Mouse (Mus musculus) heart, embryonic 12.5 days (tissue): ENCODE results near the gene Il9r. TPM values are rescaled to one million over a fixed set of nuclear protein-coding genes. Genes with fewer than 3 reads are reported as not detected.
"Not testable (repeated sequence)": the region's sequence is repeated elsewhere in the genome, so short reads cannot be mapped to it uniquely, and the experiment has no call there.

ENCODE experiments used
- ATAC-seq: fragments of 200-750 bp; cut with Nextera tagmentation; 2 replicates; pipeline ENCODE4 v1.8.0; 2017; ENCODE audit warnings: moderate TSS enrichment, moderate library complexity; ENCODE audit not compliant: insufficient number of reproducible peaks, low FRiP score
- H3K27ac ChIP-seq: fragments of 300-500 bp; sonication (generic); 2 replicates; pipeline ENCODE4 v1.5.1; 2016; ENCODE audit warnings: mild to moderate bottlenecking, moderate library complexity; ENCODE audit not compliant: poor library complexity, severe bottlenecking
- H3K27me3 ChIP-seq: fragments of 300-500 bp; sonication (generic); replicated peaks from 2 replicates; pipeline ENCODE4 v1.6.1; 2016; ENCODE audit warnings: mild to moderate bottlenecking, moderate library complexity
- H3K36me3 ChIP-seq: fragments of 300-500 bp; sonication (generic); 2 replicates; pipeline ENCODE4 v1.6.1; 2016; ENCODE audit warnings: mild to moderate bottlenecking, moderate library complexity
- H3K4me1 ChIP-seq: fragments of 300-500 bp; sonication (generic); replicated peaks from 2 replicates; pipeline ENCODE4 v1.6.1; 2016; ENCODE audit warnings: mild to moderate bottlenecking
- H3K4me2 ChIP-seq: fragments of 300-500 bp; sonication (generic); 2 replicates; pipeline ENCODE4 v1.6.1; 2016; ENCODE audit warnings: mild to moderate bottlenecking, moderate library complexity
- H3K4me3 ChIP-seq: fragments of 300-500 bp; sonication (generic); 2 replicates; pipeline ENCODE4 v1.5.1; 2016; ENCODE audit warnings: mild to moderate bottlenecking
- H3K9ac ChIP-seq: fragments of 300-500 bp; sonication (generic); 2 replicates; pipeline ENCODE4 v1.6.1; 2016; ENCODE audit warnings: mild to moderate bottlenecking, moderate library complexity
- H3K9me3 ChIP-seq: fragments of 300-500 bp; sonication (generic); replicated peaks from 2 replicates; pipeline ENCODE4 v1.6.1; 2016; ENCODE audit warnings: mild to moderate bottlenecking, moderate library complexity
- whole genome bisulfite sequencing: fragments of 180-500 bp; shearing (Covaris S2); methylation state at CpG from one replicate; pipeline ENCODE4 v1.1.7; 2016; 5-methylcytosine and 5-hydroxymethylcytosine counted together
- polyA plus RNA-seq: library from polyadenylated mRNA; unstranded; fragments of >200 nt; fragmentation: Nextera tagmentation; extraction: Ambion mirVana; gene quantifications from 2 replicates; pipeline ENCODE4 v1.2.1, GENCODE M21; 2016

Il9r gene
- polyA plus RNA-seq, 1 experiment from 2014 or later: not detected

- Histone ChIP-seq H3K9me3 (no peaks in the 10 kb centered on the region), H3K4me3 (no peak overlapping the region), H3K36me3 (peaks cover 34% of the 10 kb centered on the region), H3K4me1 (peaks cover 48% of the 10 kb centered on the region), H3K4me2 (peak overlapping the region; percentile 20), H3K27ac (no peak overlapping the region), H3K27me3 (no peaks in the 10 kb centered on the region), H3K9ac (0 out of 2 replicates have a peak overlapping the region, but pooled peaks have one; percentile 16)
- 57% methylated on average over 6 of the region's 6 CpGs for WGBS
- ATAC-seq: no peak
Measured at GRCm38 (mm10) chr11:32218501-32219050, 18.5 kb upstream of the Il9r start.

- Histone ChIP-seq H3K27me3 (no peaks in the 10 kb centered on the region), H3K4me2 (no peak overlapping the region), H3K9me3 (no peaks in the 10 kb centered on the region), H3K36me3 (peaks cover 51% of the 10 kb centered on the region), H3K9ac (no peak overlapping the region), H3K27ac (no peak overlapping the region), H3K4me3 (no peak overlapping the region), H3K4me1 (peaks cover 34% of the 10 kb centered on the region)
- 26% methylated on average over 8 of the region's 8 CpGs for WGBS
- no peak for ATAC-seq
Measured at GRCm38 (mm10) chr11:32216851-32217250, 16.8 kb upstream of the Il9r start.

GRCm38 (mm10) chr11:32215372-32216162, 15.5 kb upstream of the Il9r start:
- H3K36me3 ChIP-seq: peaks cover 64% of the 10 kb centered on the region
- WGBS: 94% methylated on average over 18 of the region's 18 CpGs
- ATAC-seq: no peak

GRCm38 (mm10) chr11:32210623-32211022, 10.5 kb upstream of the Il9r start:
- 87% methylated on average over 9 of the region's 9 CpGs for WGBS
- ATAC-seq: peak; percentile 40; the same call in 1 of the 2 replicates
- Histone ChIP-seq H3K4me1 (peaks cover 7% of the 10 kb centered on the region; the same call in 1 of the 2 replicates), H3K9ac (no peak overlapping the region), H3K9me3 (no peaks in the 10 kb centered on the region), H3K36me3 (peaks cover 86% of the 10 kb centered on the region), H3K27ac (no peak overlapping the region), H3K4me2 (no peak overlapping the region), H3K4me3 (no peak overlapping the region), H3K27me3 (no peaks in the 10 kb centered on the region)

More at GRCm38 (mm10) chr11:32215372-32216162, 15.5 kb upstream of the Il9r start:
- Histone ChIP-seq H3K4me3 (no peak overlapping the region), H3K9ac (no peak overlapping the region), H3K4me2 (no peak overlapping the region), H3K9me3 (no peaks in the 10 kb centered on the region), H3K4me1 (peaks cover 28% of the 10 kb centered on the region), H3K27me3 (no peaks in the 10 kb centered on the region), H3K27ac (no peak overlapping the region)

- Histone ChIP-seq H3K4me2 (peak within 1 kb of the TSS; percentile 79), H3K27me3 (peaks cover 6% of the 10 kb centered on the region; the same call in 1 of the 2 replicates), H3K4me1 (peaks cover 16% of the 10 kb centered on the region), H3K4me3 (peak within 1 kb of the TSS; percentile 73), H3K9ac (peak within 1 kb of the TSS; percentile 80), H3K27ac (peak within 1 kb of the TSS; percentile 28; the same call in 1 of the 2 replicates), H3K9me3 (no peaks in the 10 kb centered on the region), H3K36me3 (peaks cover 32% of the 10 kb centered on the region)
- ATAC-seq: peak; percentile 100
- WGBS: under 1% methylated on average over 52 of the region's 52 CpGs
Measured at GRCm38 (mm10) chr11:32205058-32205873, 5.2 kb upstream of the Il9r start, which contains the start of gene Snrnp25. Gene Snrnp25, plus strand, starts transcription at chr11:32205415.

- Histone ChIP-seq H3K4me3 (no peak overlapping the region), H3K4me1 (peaks cover 30% of the 10 kb centered on the region), H3K36me3 (peaks cover under 1% of the 10 kb centered on the region; the same call in 1 of the 2 replicates), H3K27me3 (peaks cover 13% of the 10 kb centered on the region), H3K9me3 (no peaks in the 10 kb centered on the region), H3K4me2 (no peak overlapping the region), H3K27ac (no peak overlapping the region), H3K9ac (no peak overlapping the region)
- 67% methylated on average over 11 of the region's 11 CpGs for WGBS
- no peak for ATAC-seq
Measured at GRCm38 (mm10) chr11:32201922-32202685, 2.0 kb upstream of the Il9r start.

- not testable (repeated sequence) for H3K27ac ChIP-seq, ATAC-seq, H3K36me3 ChIP-seq, H3K4me2 ChIP-seq, H3K9me3 ChIP-seq, H3K9ac ChIP-seq, H3K4me3 ChIP-seq
- Histone ChIP-seq H3K4me1 (peaks cover 28% of the 10 kb centered on the region), H3K27me3 (peaks cover 21% of the 10 kb centered on the region)
- 52% methylated on average over 1 of the region's 1 CpGs for WGBS
Measured at GRCm38 (mm10) chr11:32200992-32201391, 913 bp upstream of the Il9r start.

- no peaks in the 10 kb centered on the region for H3K36me3 ChIP-seq
- peaks cover 21% of the 10 kb centered on the region for H3K4me1 ChIP-seq
- H3K4me3 ChIP-seq: no peak overlapping the region
- no peak overlapping the region for H3K27ac ChIP-seq
- ATAC-seq: peak; percentile 49; the same call in 1 of the 2 replicates
- 48% methylated on average over 6 of the region's 6 CpGs for WGBS
- H3K9ac ChIP-seq: no peak overlapping the region
- H3K9me3 ChIP-seq: no peaks in the 10 kb centered on the region
- peaks cover 32% of the 10 kb centered on the region for H3K27me3 ChIP-seq
- no peak overlapping the region for H3K4me2 ChIP-seq
Measured at GRCm38 (mm10) chr11:32199230-32199629, 849 bp downstream of the Il9r start.

- Histone ChIP-seq H3K4me1 (peaks cover 20% of the 10 kb centered on the region), H3K4me2 (no peak overlapping the region), H3K36me3 (no peaks in the 10 kb centered on the region), H3K4me3 (no peak overlapping the region), H3K9me3 (no peaks in the 10 kb centered on the region), H3K27me3 (peaks cover 35% of the 10 kb centered on the region), H3K9ac (no peak overlapping the region), H3K27ac (no peak overlapping the region)
- no peak for ATAC-seq
- 65% methylated on average over 14 of the region's 14 CpGs for WGBS
Measured at GRCm38 (mm10) chr11:32198256-32198955, 1.7 kb downstream of the Il9r start.

- peaks cover 29% of the 10 kb centered on the region for H3K27me3 ChIP-seq
- 59% methylated on average over 3 of the region's 3 CpGs for WGBS
- H3K4me2 ChIP-seq: no peak overlapping the region
- H3K9me3 ChIP-seq: no peaks in the 10 kb centered on the region
- peaks cover 20% of the 10 kb centered on the region for H3K4me1 ChIP-seq
- no peak overlapping the region for H3K27ac ChIP-seq
- no peak overlapping the region for H3K4me3 ChIP-seq
- H3K36me3 ChIP-seq: no peaks in the 10 kb centered on the region
- ATAC-seq: no peak
- no peak overlapping the region for H3K9ac ChIP-seq
Measured at GRCm38 (mm10) chr11:32197766-32198165, 2.3 kb downstream of the Il9r start.
